Mouse (Mus musculus): Measurements from ENCODE around the gene Arhgef1. TPM values are rescaled to one million over a fixed set of nuclear protein-coding genes. Genes with fewer than 3 reads are reported as not detected.
A peak's percentile ranks its signal among the peaks of the same experiment; 100 is the strongest.

Arhgef1 gene
- polyA plus RNA-seq, 1 experiment from 2014 or later: 63.3 TPM

GRCm38 (mm10) chr7:24973902-24974301 is 71.2 kb downstream of the Arhgef1 start:
- Histone ChIP-seq H3K9me3 (replicated peaks; ENCODE audit: control insufficient read depth, low read length) (no peaks in the 10 kb centered on the region), H3K9ac (ENCODE audit: low read depth, low read length) (no peak overlapping the region), H3K4me2 (no peak overlapping the region), H3K27me3 (ENCODE audit: control insufficient read depth, insufficient read depth, low read length) (no peaks in the 10 kb centered on the region), H3K4me3 (ENCODE audit: low read depth, low read length) (no peak overlapping the region), H3K36me3 (ENCODE audit: control insufficient read depth, insufficient read depth, low read length) (no peaks in the 10 kb centered on the region), H3K27ac (ENCODE audit: low read depth, low read length) (no peak overlapping the region), H3K4me1 (ENCODE audit: control insufficient read depth, insufficient read depth, low read length) (no peaks in the 10 kb centered on the region; the same call in 1 of the 2 replicates)
- WGBS (ENCODE audit: insufficient replicate concordance): 57% methylated on average over 5 of the region's 5 CpGs
- ATAC-seq (replicated peaks; ENCODE audit: insufficient number of reproducible peaks, low FRiP score, low TSS enrichment): no peak

- Histone ChIP-seq H3K9ac (ENCODE audit: low read depth, low read length) (no peak overlapping the region), H3K4me1 (ENCODE audit: control insufficient read depth, insufficient read depth, low read length) (no peaks in the 10 kb centered on the region; the same call in 1 of the 2 replicates), H3K36me3 (ENCODE audit: control insufficient read depth, insufficient read depth, low read length) (no peaks in the 10 kb centered on the region), H3K9me3 (replicated peaks; ENCODE audit: control insufficient read depth, low read length) (no peaks in the 10 kb centered on the region), H3K27ac (ENCODE audit: low read depth, low read length) (no peak overlapping the region), H3K4me2 (no peak overlapping the region), H3K4me3 (ENCODE audit: low read depth, low read length) (no peak overlapping the region), H3K27me3 (ENCODE audit: control insufficient read depth, insufficient read depth, low read length) (no peaks in the 10 kb centered on the region)
- ATAC-seq (replicated peaks; ENCODE audit: insufficient number of reproducible peaks, low FRiP score, low TSS enrichment): no peak
- 32% methylated on average over 9 of the region's 9 CpGs for WGBS (ENCODE audit: insufficient replicate concordance)
Measured at GRCm38 (mm10) chr7:24974893-24975595, 72.3 kb downstream of the Arhgef1 start.

Small RNAs within 50 kb of the gene (microRNA-seq; reads per million reads assigned to microRNA genes)
- gene Mir7046 (ENCODE audit: borderline number of aligned reads): 0.75 reads per million, percentile 6 among the genes with 10 or more reads in this experiment

Other genes with a start within 250 kb of the Arhgef1 start
- not detected in 2 replicates for gene Tex101, start 226.2 kb upstream of the Arhgef1 start, polyA plus RNA-seq (2014; fragmentation: Nextera tagmentation; extraction: Ambion mirVana)
- gene BC049730, start 193.7 kb upstream of the Arhgef1 start, polyA plus RNA-seq (2014; fragmentation: Nextera tagmentation; extraction: Ambion mirVana): not detected in 2 replicates
- gene Gm4763, start 176.0 kb upstream of the Arhgef1 start, polyA plus RNA-seq (2014; fragmentation: Nextera tagmentation; extraction: Ambion mirVana): not detected in 2 replicates
- 0.11 TPM in 1 of 2 replicates, not detected in the other for gene Cd177, start 142.6 kb upstream of the Arhgef1 start, polyA plus RNA-seq (2014; fragmentation: Nextera tagmentation; extraction: Ambion mirVana)
- gene Ceacam10, start 125.7 kb upstream of the Arhgef1 start, polyA plus RNA-seq (2014; fragmentation: Nextera tagmentation; extraction: Ambion mirVana): not detected in 2 replicates
- 12.4 and 14.5 TPM in 2 replicates for gene Gm9844, start 40.7 kb upstream of the Arhgef1 start, polyA plus RNA-seq (2014; fragmentation: Nextera tagmentation; extraction: Ambion mirVana)
- not detected in 2 replicates for gene Lypd4, start 33.0 kb upstream of the Arhgef1 start, polyA plus RNA-seq (2014; fragmentation: Nextera tagmentation; extraction: Ambion mirVana)
- not detected in 2 replicates for gene Dmrtc2, start 32.9 kb upstream of the Arhgef1 start, polyA plus RNA-seq (2014; fragmentation: Nextera tagmentation; extraction: Ambion mirVana)
- 1,535 and 1,579 TPM in 2 replicates for gene Rps19, start 18.5 kb upstream of the Arhgef1 start, polyA plus RNA-seq (2014; fragmentation: Nextera tagmentation; extraction: Ambion mirVana)
- 0.14 and 0.30 TPM in 2 replicates for gene Cd79a, start 5.5 kb upstream of the Arhgef1 start, polyA plus RNA-seq (2014; fragmentation: Nextera tagmentation; extraction: Ambion mirVana)
- gene Gm4881, start 41.6 kb downstream of the Arhgef1 start, polyA plus RNA-seq (2014; fragmentation: Nextera tagmentation; extraction: Ambion mirVana): not detected in 2 replicates
- gene Rabac1, start 69.8 kb downstream of the Arhgef1 start, polyA plus RNA-seq (2014; fragmentation: Nextera tagmentation; extraction: Ambion mirVana): 157 and 163 TPM in 2 replicates
- gene Atp1a3, start 103.0 kb downstream of the Arhgef1 start, polyA plus RNA-seq (2014; fragmentation: Nextera tagmentation; extraction: Ambion mirVana): 2.3 and 4.1 TPM in 2 replicates
- gene Grik5, start 169.4 kb downstream of the Arhgef1 start, polyA plus RNA-seq (2014; fragmentation: Nextera tagmentation; extraction: Ambion mirVana): 5.7 and 8.1 TPM in 2 replicates
- gene Zfp574, start 169.7 kb downstream of the Arhgef1 start, polyA plus RNA-seq (2014; fragmentation: Nextera tagmentation; extraction: Ambion mirVana): 14.9 and 15.7 TPM in 2 replicates

Data from heart, embryonic 11.5 days (tissue).